Mouse (Mus musculus) testis, adult 2 months (tissue): ENCODE measurements around the gene Arap1.

ENCODE experiments used
- CTCF ChIP-seq: fragments of 200-500 bp; IDR thresholded peaks from 2 replicates; pipeline ENCODE4 v1.5.1; 2012; ENCODE audit warnings: low read depth, mild to moderate bottlenecking, inconsistent platforms, low read length, moderate library complexity; ENCODE audit not compliant: control insufficient read depth, insufficient read depth, insufficient replicate concordance
- POLR2A ChIP-seq: fragments of 200-500 bp; IDR thresholded peaks from 2 replicates; pipeline ENCODE4 v1.6.1; 2012; ENCODE audit warnings: low read depth, mild to moderate bottlenecking, inconsistent platforms, low read length, moderate library complexity; ENCODE audit not compliant: control insufficient read depth

- TF ChIP-seq CTCF (no peak), POLR2A (no peak)
These were observed 24.7 kb upstream of the Arap1 start for GRCm38 (mm10) chr7:101323141-101323594.
